Mouse (Mus musculus) stomach, postnatal 0 days (tissue): ENCODE measurements at regions not wholly inside any gene's neighbourhood (a gene's known extent, or its start where the extent isn't known, plus 50 kb on each side); places are given as distances from the start of the nearest gene placed in this dataset.

Experiments
- ATAC-seq: fragments of 200-750 bp; cut with Nextera tagmentation; 2 replicates; pipeline ENCODE4 v1.8.0; 2017; ENCODE audit not compliant: low FRiP score, low TSS enrichment
- DNase-seq: peaks from one replicate; pipeline ENCODE4 v3.0.0-alpha.2; 2016; ENCODE audit warnings: low spot score
- H3K27ac ChIP-seq: fragments of 300-500 bp; sonication (generic); replicated peaks from 2 replicates; pipeline ENCODE4 v1.5.1; 2014; ENCODE audit warnings: mild to moderate bottlenecking, control low read depth
- H3K27me3 ChIP-seq: fragments of 300-500 bp; sonication (generic); 2 replicates; pipeline ENCODE4 v1.6.1; 2014; ENCODE audit warnings: low read length; ENCODE audit not compliant: control insufficient read depth, insufficient read depth
- H3K36me3 ChIP-seq: fragments of 300-500 bp; sonication (generic); 2 replicates; pipeline ENCODE4 v1.6.1; 2014; ENCODE audit warnings: low read length, mixed read lengths; ENCODE audit not compliant: control insufficient read depth, insufficient read depth
- H3K4me1 ChIP-seq: fragments of 300-500 bp; sonication (generic); replicated peaks from 2 replicates; pipeline ENCODE4 v1.6.1; 2014; ENCODE audit warnings: antibody characterized with exemption; ENCODE audit not compliant: control insufficient read depth, insufficient read depth
- H3K4me2 ChIP-seq: fragments of 300-500 bp; sonication (generic); replicated peaks from 2 replicates; pipeline ENCODE4 v1.6.1; 2014; ENCODE audit warnings: low read depth, mild to moderate bottlenecking, control low read depth, moderate library complexity
- H3K4me3 ChIP-seq: fragments of 300-500 bp; sonication (generic); 2 replicates; pipeline ENCODE4 v1.5.1; 2014; ENCODE audit warnings: low read depth, low read length, control low read depth
- H3K9ac ChIP-seq: fragments of 300-500 bp; sonication (generic); 2 replicates; pipeline ENCODE4 v1.6.1; 2014; ENCODE audit warnings: mild to moderate bottlenecking, low read length, control low read depth, mixed read lengths
- H3K9me3 ChIP-seq: fragments of 300-500 bp; sonication (generic); 2 replicates; pipeline ENCODE4 v1.6.1; 2016; ENCODE audit warnings: low read length; ENCODE audit not compliant: control insufficient read depth
- CTCF ChIP-seq: IDR thresholded peaks from 2 replicates; pipeline ENCODE4 v1.5.1; 2016; ENCODE audit warnings: antibody characterized with exemption, low read depth, mild to moderate bottlenecking, moderate library complexity
- EP300 ChIP-seq: optimal IDR thresholded peaks from 2 replicates; pipeline ENCODE3; 2016; ENCODE audit warnings: antibody characterized with exemption
- WGBS: fragments of 180-500 bp; shearing (Covaris S2); extraction: QIAGEN DNeasy Blood & Tissue Kit; methylation state at CpG from one replicate; pipeline ENCODE4 v1.1.7; 2014; 5-methylcytosine and 5-hydroxymethylcytosine counted together

DNA sequence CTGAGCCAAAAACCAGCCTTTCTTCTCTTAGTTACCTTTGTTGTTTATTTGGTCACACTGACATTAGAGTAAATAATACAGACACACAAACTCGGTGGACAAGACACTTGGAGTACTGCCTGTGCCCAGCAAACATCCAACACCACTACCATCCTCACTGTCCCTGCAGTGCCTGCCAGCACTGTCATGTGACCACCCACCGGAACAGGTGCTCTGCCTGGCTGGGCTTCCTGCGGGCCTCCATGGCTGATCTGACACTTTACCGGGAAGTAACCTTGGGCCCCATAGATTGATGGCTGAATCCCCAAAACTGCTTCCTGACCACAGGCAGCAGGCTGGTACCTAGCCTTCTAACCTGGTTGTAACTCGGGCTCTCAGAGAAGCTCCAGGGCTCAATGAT, 175.2 kb upstream of the Agap1 start:
- Histone ChIP-seq H3K27me3 (no peaks in the 10 kb centered on the region), H3K27ac (no peak overlapping the region), H3K4me2 (no peak overlapping the region), H3K36me3 (no peaks in the 10 kb centered on the region), H3K4me3 (no peak overlapping the region), H3K4me1 (no peaks in the 10 kb centered on the region), H3K9ac (no peak overlapping the region), H3K9me3 (no peaks in the 10 kb centered on the region)
- no peak for DNase-seq
- 54% methylated on average over 5 of the region's 5 CpGs for WGBS
- TF ChIP-seq CTCF = no peak
- no peak for TF ChIP-seq EP300
- ATAC-seq = no peak

DNA sequence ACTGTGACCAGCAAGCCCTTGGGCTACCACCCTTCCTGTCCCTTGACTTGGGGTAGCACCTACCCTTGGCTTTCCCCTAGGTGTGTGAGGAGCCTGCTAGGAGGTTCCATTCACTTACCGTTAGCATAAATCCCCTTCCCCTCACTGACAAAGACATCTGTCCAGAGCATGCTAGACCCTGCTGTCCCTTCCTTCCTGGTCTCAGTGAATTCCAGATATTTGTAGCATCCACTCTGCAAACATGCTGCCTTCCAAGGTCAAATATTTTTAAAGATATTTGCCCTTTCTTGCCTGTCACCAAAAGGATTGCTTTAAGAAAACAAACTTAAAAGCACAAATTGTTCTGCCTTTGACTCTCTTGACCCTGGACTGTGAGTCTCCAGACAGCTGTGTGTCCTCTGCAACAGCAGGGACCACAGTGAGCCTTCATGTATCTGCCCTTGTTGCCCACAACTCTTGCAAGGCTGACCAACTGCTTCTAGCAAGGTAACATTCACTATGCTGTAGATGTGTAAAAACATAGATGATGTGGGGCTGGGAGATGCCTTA, 173.4 kb upstream of the Agap1 start:
- no peak for ATAC-seq
- Histone ChIP-seq H3K9ac (no peak overlapping the region), H3K27ac (no peak overlapping the region), H3K36me3 (no peaks in the 10 kb centered on the region), H3K9me3 (no peaks in the 10 kb centered on the region), H3K4me1 (no peaks in the 10 kb centered on the region), H3K4me2 (no peak overlapping the region), H3K4me3 (no peak overlapping the region), H3K27me3 (no peaks in the 10 kb centered on the region)
- no peak for DNase-seq
- TF ChIP-seq EP300 = no peak
- TF ChIP-seq CTCF = no peak
- 54% methylated on average over 1 of the region's 1 CpGs for WGBS

DNA sequence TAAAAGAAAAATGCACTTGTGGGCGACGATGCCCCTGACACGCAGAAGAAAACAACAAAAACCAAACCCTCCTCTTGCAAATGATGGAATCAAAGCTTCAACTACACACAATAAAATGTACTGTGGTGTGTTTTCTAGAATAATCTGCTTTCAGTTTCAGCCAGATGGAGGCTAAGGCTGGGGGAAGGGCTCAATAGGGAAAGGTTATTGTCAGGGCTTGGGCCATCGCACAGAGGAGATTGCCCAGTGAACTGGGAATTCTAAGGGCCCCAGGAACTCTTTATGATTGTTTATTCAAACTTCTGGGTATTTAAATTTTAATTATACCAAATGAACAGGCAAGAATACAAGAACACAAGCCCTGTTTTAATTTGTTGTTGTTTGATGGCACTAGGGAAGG, 169.6 kb upstream of the Agap1 start:
- Histone ChIP-seq H3K4me2 (no peak overlapping the region), H3K27me3 (no peaks in the 10 kb centered on the region), H3K27ac (no peak overlapping the region), H3K9me3 (no peaks in the 10 kb centered on the region), H3K4me3 (no peak overlapping the region), H3K9ac (no peak overlapping the region), H3K4me1 (no peaks in the 10 kb centered on the region), H3K36me3 (no peaks in the 10 kb centered on the region)
- no peak for ATAC-seq
- WGBS = 80% methylated on average over 4 of the region's 4 CpGs
- DNase-seq = no peak
- TF ChIP-seq EP300 = no peak
- no peak for TF ChIP-seq CTCF

DNA sequence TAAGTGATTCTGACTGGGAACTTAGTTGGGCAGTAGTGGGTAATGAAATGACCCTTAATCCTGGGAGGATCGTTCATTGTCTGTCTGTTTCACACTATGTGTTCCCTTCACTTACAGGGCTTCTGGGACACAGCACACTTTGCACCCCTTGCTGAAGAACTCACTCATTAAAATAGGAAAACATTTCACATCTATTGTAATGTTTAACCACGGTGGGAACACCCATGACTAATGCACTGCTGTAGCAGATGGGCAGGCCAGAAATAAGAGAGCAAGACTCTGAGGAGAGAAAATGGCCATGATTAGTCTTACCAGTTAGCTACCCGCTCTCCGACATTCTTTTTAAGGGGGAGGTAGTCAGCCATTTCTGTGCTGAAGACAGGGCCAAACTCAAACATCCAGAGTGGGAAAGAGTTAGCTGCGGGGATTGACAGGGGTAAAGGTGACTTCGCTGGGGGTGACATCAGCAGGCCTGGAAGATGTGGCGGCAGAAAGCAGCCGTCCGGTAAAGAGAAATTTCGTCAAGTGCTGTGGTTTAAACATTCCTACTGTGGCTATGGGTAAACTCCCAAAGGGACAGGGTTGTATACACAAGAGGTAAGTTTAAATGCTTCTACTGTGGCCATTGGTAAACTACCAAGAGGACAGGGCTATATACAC, 167.3 kb upstream of the Agap1 start:
- Histone ChIP-seq H3K36me3 (no peaks in the 10 kb centered on the region), H3K4me3 (no peak overlapping the region), H3K9me3 (no peaks in the 10 kb centered on the region), H3K27ac (no peak overlapping the region), H3K9ac (no peak overlapping the region), H3K4me2 (no peak overlapping the region), H3K4me1 (no peaks in the 10 kb centered on the region), H3K27me3 (no peaks in the 10 kb centered on the region)
- ATAC-seq (no peak), DNase-seq (no peak)
- TF ChIP-seq EP300 (no peak), CTCF (no peak)
- 78% methylated on average over 10 of the region's 10 CpGs for WGBS

DNA sequence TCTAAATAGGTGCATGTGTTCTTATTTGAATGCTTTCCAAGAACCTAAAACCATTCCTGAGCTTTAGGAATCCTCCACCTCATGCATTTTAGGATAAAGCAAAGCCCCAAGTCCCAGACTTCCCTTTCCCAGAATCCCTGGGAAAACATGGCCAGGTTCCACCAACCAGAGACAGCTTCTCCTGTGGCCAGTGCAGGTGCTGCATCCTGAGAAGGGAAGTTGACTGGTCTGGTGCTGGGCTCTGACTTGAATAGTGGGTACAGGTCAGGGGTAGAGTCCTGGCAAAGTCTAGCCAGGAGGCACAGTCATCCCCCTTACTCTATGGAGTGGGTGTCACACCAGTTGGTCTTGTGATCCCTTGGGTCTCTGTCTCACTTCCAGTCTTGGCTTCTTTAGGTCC, 166.6 kb upstream of the Agap1 start:
- Histone ChIP-seq H3K36me3 (no peaks in the 10 kb centered on the region), H3K27ac (no peak overlapping the region), H3K4me3 (no peak overlapping the region), H3K9ac (no peak overlapping the region), H3K27me3 (no peaks in the 10 kb centered on the region), H3K9me3 (no peaks in the 10 kb centered on the region), H3K4me2 (no peak overlapping the region), H3K4me1 (no peaks in the 10 kb centered on the region)
- no peak for DNase-seq
- TF ChIP-seq EP300 (no peak), CTCF (no peak)
- ATAC-seq = no peak

DNA sequence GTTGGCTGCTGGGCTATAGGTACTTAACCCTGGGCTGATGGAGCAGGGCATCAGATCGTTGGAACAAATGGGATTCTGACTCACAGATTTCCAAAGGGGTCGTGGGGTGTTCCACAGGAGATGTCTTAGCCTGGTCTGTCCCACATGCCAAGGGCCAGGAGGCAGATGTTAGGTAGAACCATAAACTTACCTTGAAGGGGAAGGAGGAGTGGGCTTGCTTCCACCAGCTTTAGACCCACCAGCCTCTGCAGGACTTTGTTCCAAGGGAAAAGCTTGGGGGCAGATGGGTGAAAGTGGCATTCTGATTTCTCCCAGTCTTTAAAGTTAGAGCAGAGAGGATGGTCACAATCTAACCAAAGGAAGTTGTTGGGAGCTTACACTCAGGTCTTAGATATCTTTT, 165.7 kb upstream of the Agap1 start:
- H3K36me3 ChIP-seq = no peaks in the 10 kb centered on the region

More for the DNA sequence above, 165.7 kb upstream of the Agap1 start:
- H3K9ac ChIP-seq = no peak overlapping the region
- TF ChIP-seq EP300 (no peak), CTCF (no peak)
- DNase-seq = no peak
- WGBS = 88% methylated on average over 2 of the region's 2 CpGs
- H3K4me1 ChIP-seq = no peaks in the 10 kb centered on the region
- H3K4me3 ChIP-seq = no peak overlapping the region
- no peak for ATAC-seq
- no peaks in the 10 kb centered on the region for H3K9me3 ChIP-seq
- H3K27ac ChIP-seq = no peak overlapping the region
- H3K4me2 ChIP-seq = no peak overlapping the region
- no peaks in the 10 kb centered on the region for H3K27me3 ChIP-seq
